Mouse (Mus musculus): ENCODE measurements at regions not wholly inside any gene's neighbourhood (a gene's known extent, or its start where the extent isn't known, plus 50 kb on each side); places are given as distances from the start of the nearest gene placed in this dataset.

GRCm38 (mm10) chr4:40329737-40330136 is 50.5 kb upstream of the Ndufb6 start:
- Histone ChIP-seq H3K36me3 (ENCODE audit: insufficient read depth, low read length) (no peaks in the 10 kb centered on the region), H3K9me3 (ENCODE audit: low read length) (no peaks in the 10 kb centered on the region), H3K4me3 (replicated peaks; ENCODE audit: low read length) (no peak overlapping the region), H3K27me3 (ENCODE audit: insufficient read depth, low read length) (no peaks in the 10 kb centered on the region), H3K4me1 (replicated peaks; ENCODE audit: low read depth, low read length) (no peaks in the 10 kb centered on the region)
- TF ChIP-seq NANOG (IDR thresholded peaks at IDR 0.05; ENCODE audit: borderline replicate concordance, low read length) (no peak), POU5F1 (IDR thresholded peaks at IDR 0.05; ENCODE audit: borderline replicate concordance, low read length) (no peak), CTCF (conservative IDR thresholded peaks at IDR 0.05; ENCODE audit: low read length) (no peak)
